32 mouse cellular contexts compared by ENCODE assay signal in genomic region chr4:38953633-38954032, GRCm38 (mm10).
"Had no signal": no experiment of that assay in that cellular context is flagged by ENCODE, and none has a peak within 500 bp of the region (broad histone marks: within the 10 kb centered on the region; RNA-seq: fewer than 3 reads in every experiment).

No protein-coding gene starts in this region.

- H3K36me3 ChIP-seq: limb, embryonic 10.5 days; limb, embryonic 12.5 days; limb, embryonic 13.5 days; limb, embryonic 15.5 days; liver, embryonic 12.5 days; liver, embryonic 13.5 days; liver, embryonic 15.5 days; lung, embryonic 15.5 days; midbrain, embryonic 10.5 days; midbrain, embryonic 12.5 days; midbrain, embryonic 13.5 days; midbrain, embryonic 15.5 days; neural tube, embryonic 12.5 days had no signal

- H3K4me3 ChIP-seq: limb, embryonic 10.5 days; limb, embryonic 12.5 days; limb, embryonic 13.5 days; limb, embryonic 15.5 days; liver, embryonic 12.5 days; liver, embryonic 13.5 days; liver, embryonic 15.5 days; lung, embryonic 15.5 days; megakaryocyte, embryonic 14.5 days; midbrain, embryonic 10.5 days; midbrain, embryonic 12.5 days; midbrain, embryonic 13.5 days; midbrain, embryonic 15.5 days; myocyte; neural tube, embryonic 12.5 days had no signal

- H3K9me3 ChIP-seq: limb, embryonic 10.5 days; limb, embryonic 12.5 days; limb, embryonic 13.5 days; limb, embryonic 15.5 days; liver, embryonic 12.5 days; liver, embryonic 13.5 days; liver, embryonic 15.5 days; lung, embryonic 15.5 days; megakaryocyte, embryonic 14.5 days; midbrain, embryonic 10.5 days; midbrain, embryonic 12.5 days; midbrain, embryonic 13.5 days; midbrain, embryonic 15.5 days; neural tube, embryonic 12.5 days had no signal

- H3K4me2 ChIP-seq: limb, embryonic 12.5 days; limb, embryonic 13.5 days; limb, embryonic 15.5 days; liver, embryonic 11.5 days; liver, embryonic 12.5 days; liver, embryonic 13.5 days; liver, embryonic 15.5 days; lung, embryonic 14.5 days; lung, embryonic 15.5 days; midbrain, embryonic 11.5 days; midbrain, embryonic 12.5 days; midbrain, embryonic 13.5 days; midbrain, embryonic 15.5 days; neural tube, embryonic 12.5 days had no signal

- ATAC-seq: liver, embryonic 12.5 days; liver, postnatal 0 days; lung, postnatal 0 days; midbrain, embryonic 13.5 days; midbrain, embryonic 15.5 days; midbrain, embryonic 16.5 days had no signal

- H3K4me1 ChIP-seq: limb, embryonic 10.5 days; limb, embryonic 12.5 days; limb, embryonic 13.5 days; limb, embryonic 15.5 days; liver, embryonic 12.5 days; liver, embryonic 13.5 days; liver, embryonic 15.5 days; lung, embryonic 15.5 days; megakaryocyte, embryonic 14.5 days; midbrain, embryonic 10.5 days; midbrain, embryonic 12.5 days; midbrain, embryonic 13.5 days; midbrain, embryonic 15.5 days; neural tube, embryonic 12.5 days had no signal

- H3K27ac ChIP-seq: limb, embryonic 10.5 days; limb, embryonic 12.5 days; limb, embryonic 13.5 days; limb, embryonic 15.5 days; liver, embryonic 12.5 days; liver, embryonic 13.5 days; liver, embryonic 14.5 days; liver, embryonic 15.5 days; lung, embryonic 15.5 days; macrophage; midbrain, embryonic 10.5 days; midbrain, embryonic 12.5 days; midbrain, embryonic 13.5 days; midbrain, embryonic 15.5 days; neural tube, embryonic 12.5 days had no signal

- H3K9ac ChIP-seq: limb, embryonic 12.5 days; limb, embryonic 13.5 days; limb, embryonic 15.5 days; liver, embryonic 12.5 days; liver, embryonic 13.5 days; liver, embryonic 14.5 days; liver, embryonic 15.5 days; liver, postnatal 0 days; lung, embryonic 14.5 days; lung, embryonic 15.5 days; midbrain, embryonic 12.5 days; midbrain, embryonic 13.5 days; midbrain, embryonic 15.5 days; neural tube, embryonic 12.5 days had no signal

- DNase-seq: left cerebral cortex, postnatal 4 days; liver; liver, embryonic 13.5 days; liver, postnatal 0 days; lung, adult 18-20 months; lung, adult 2 months; lung, embryonic 14.5 days; lung, postnatal 10 days; lung, postnatal 14 days; lung, postnatal 36 days; lung, postnatal 4 days; midbrain, embryonic 14.5 days had no signal

- H3K27me3 ChIP-seq: limb, embryonic 12.5 days; limb, embryonic 13.5 days; limb, embryonic 15.5 days; liver, embryonic 12.5 days; liver, embryonic 13.5 days; liver, embryonic 15.5 days; lung, embryonic 15.5 days; megakaryocyte, embryonic 14.5 days; midbrain, embryonic 12.5 days; midbrain, embryonic 13.5 days; midbrain, embryonic 15.5 days; neural tube, embryonic 12.5 days had no signal
